Mouse (Mus musculus) G1E (cell line): ENCODE measurements around the gene Zfp644.

Experiments used
- CTCF ChIP-seq: IDR thresholded peaks from 2 replicates; pipeline ENCODE4 v1.5.1; 2012; ENCODE audit warnings: low read depth, low read length, inconsistent platforms, mixed read lengths
- POLR2AphosphoS5 ChIP-seq: IDR thresholded peaks from 2 replicates; pipeline ENCODE4 v1.6.1; 2012; ENCODE audit warnings: low read depth, low read length, inconsistent platforms; ENCODE audit not compliant: insufficient replicate concordance

DNA sequence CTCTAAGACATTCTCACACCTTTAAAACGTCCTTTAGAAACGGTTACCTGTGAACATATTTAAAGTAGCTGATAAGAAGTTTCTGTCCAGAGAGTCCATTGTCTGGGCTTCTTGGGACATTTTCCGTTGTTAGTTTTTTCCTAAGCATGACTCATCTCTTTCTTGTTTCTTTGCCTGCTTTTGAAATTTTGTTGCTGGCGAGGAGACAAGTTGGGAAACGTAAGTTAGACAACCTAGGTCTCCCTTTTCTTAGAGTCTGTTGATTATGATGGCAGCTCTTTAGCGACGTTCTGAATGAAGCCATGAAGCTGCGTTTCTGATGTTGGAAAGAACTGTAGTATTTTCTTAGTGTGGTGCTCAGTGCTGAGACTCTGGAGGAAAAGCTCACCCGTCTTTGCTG is 108.1 kb downstream of the Zfp644 start:
- TF ChIP-seq POLR2AphosphoS5 (no peak), CTCF (no peak)
